Mouse (Mus musculus) midbrain, embryonic 14.5 days (tissue): ENCODE results near the gene Grik1. TPM values are rescaled to one million over a fixed set of nuclear protein-coding genes. Genes with fewer than 3 reads are reported as not detected.

ENCODE experiments used
- ATAC-seq: fragments of 200-750 bp; cut with Nextera tagmentation; 2 replicates; pipeline ENCODE4 v1.8.0; 2017; ENCODE audit warnings: moderate number of reproducible peaks, moderate library complexity; ENCODE audit not compliant: low FRiP score, low TSS enrichment
- DNase-seq: peaks from one replicate; pipeline ENCODE4 v3.0.0-alpha.2; 2015
- H3K27ac ChIP-seq: fragments of 300-500 bp; sonication (generic); replicated peaks from 2 replicates; pipeline ENCODE4 v1.5.1; 2014; ENCODE audit warnings: mild to moderate bottlenecking, low read depth, low read length, moderate library complexity
- H3K27me3 ChIP-seq: fragments of 300-500 bp; sonication (generic); 2 replicates; pipeline ENCODE4 v1.6.1; 2014; ENCODE audit warnings: low read length, control low read depth, mixed read lengths; ENCODE audit not compliant: control insufficient read depth, insufficient read depth
- H3K36me3 ChIP-seq: fragments of 300-500 bp; sonication (generic); 2 replicates; pipeline ENCODE4 v1.6.1; 2014; ENCODE audit warnings: low read length, control low read depth; ENCODE audit not compliant: control insufficient read depth, insufficient read depth
- H3K4me1 ChIP-seq: fragments of 300-500 bp; sonication (generic); 2 replicates; pipeline ENCODE4 v1.6.1; 2014; ENCODE audit warnings: mild to moderate bottlenecking, antibody characterized with exemption, low read length, control low read depth; ENCODE audit not compliant: control insufficient read depth, insufficient read depth
- H3K4me2 ChIP-seq: fragments of 300-500 bp; sonication (generic); 2 replicates; pipeline ENCODE4 v1.6.1; 2014; ENCODE audit warnings: mild to moderate bottlenecking, low read length, moderate library complexity
- H3K4me3 ChIP-seq: fragments of 300-500 bp; sonication (generic); replicated peaks from 2 replicates; pipeline ENCODE4 v1.5.1; 2014; ENCODE audit warnings: low read depth, low read length
- H3K9ac ChIP-seq: fragments of 300-500 bp; sonication (generic); replicated peaks from 2 replicates; pipeline ENCODE4 v1.6.1; 2014; ENCODE audit warnings: mild to moderate bottlenecking, low read length, moderate library complexity
- H3K9me3 ChIP-seq: fragments of 300-500 bp; sonication (generic); 2 replicates; pipeline ENCODE4 v1.6.1; 2016; ENCODE audit warnings: low read length, control low read depth, mixed read lengths; ENCODE audit not compliant: control insufficient read depth
- WGBS: fragments of 180-500 bp; shearing (Covaris S2); extraction: QIAGEN DNeasy Blood & Tissue Kit; methylation state at CpG from one replicate; pipeline ENCODE4 v1.1.7; 2014; 5-methylcytosine and 5-hydroxymethylcytosine counted together
- polyA plus RNA-seq: library from polyadenylated mRNA; unstranded; fragments of >200 nt; fragmentation: Nextera tagmentation; extraction: Ambion mirVana; gene quantifications from 2 replicates; pipeline ENCODE4 v1.2.1, GENCODE M21; 2014

Gene Grik1
- 26.1 and 26.7 TPM in 2 replicates for polyA plus RNA-seq

- H3K4me3 ChIP-seq = peak within 1 kb of the TSS; percentile 48
- DNase-seq (peak; percentile 83), ATAC-seq (peak; percentile 80)
- no peaks in the 10 kb centered on the region for H3K36me3 ChIP-seq
- peaks cover 7% of the 10 kb centered on the region; the same call in 1 of the 2 replicates for H3K27me3 ChIP-seq
- 0 out of 2 replicates have a peak, but pooled peaks cover 5% of the 10 kb centered on the region for H3K4me1 ChIP-seq
- peak within 1 kb of the TSS; percentile 43; the same call in 1 of the 2 replicates for H3K27ac ChIP-seq
- no peaks in the 10 kb centered on the region for H3K9me3 ChIP-seq
- under 1% methylated on average over 27 of the region's 27 CpGs for WGBS
- H3K4me2 ChIP-seq = peak within 1 kb of the TSS; percentile 96
- H3K9ac ChIP-seq = peak within 1 kb of the TSS; percentile 67
Measured at GRCm38 (mm10) chr16:88290132-88290772, at the start of gene Grik1. TSS of gene Grik1 (minus strand) at chr16:88290265.

GRCm38 (mm10) chr16:88294209-88294608 is 4.1 kb upstream of the Grik1 start:
- DNase-seq = peak; percentile 65
- Histone ChIP-seq H3K4me3 (no peak overlapping the region), H3K4me1 (0 out of 2 replicates have a peak, but pooled peaks cover 5% of the 10 kb centered on the region), H3K9ac (no peak overlapping the region), H3K9me3 (no peaks in the 10 kb centered on the region), H3K27ac (no peak overlapping the region), H3K27me3 (no peaks in the 10 kb centered on the region), H3K36me3 (no peaks in the 10 kb centered on the region), H3K4me2 (no peak overlapping the region)
- no peak for ATAC-seq
- WGBS = 45% methylated on average over 3 of the region's 3 CpGs

GRCm38 (mm10) chr16:88289421-88290081 is 514 bp downstream of the Grik1 start:
- ATAC-seq = peak; percentile 61

GRCm38 (mm10) chr16:88258407-88258806 is 31.7 kb downstream of the Grik1 start:
- H3K9me3 ChIP-seq = no peaks in the 10 kb centered on the region
- no peak overlapping the region for H3K9ac ChIP-seq
- WGBS = 70% methylated on average over 4 of the region's 4 CpGs
- 0 out of 2 replicates have a peak, but pooled peaks cover 3% of the 10 kb centered on the region for H3K4me1 ChIP-seq
- no peak overlapping the region for H3K4me2 ChIP-seq
- H3K27ac ChIP-seq = no peak overlapping the region
- DNase-seq (no peak), ATAC-seq (no peak)
- no peaks in the 10 kb centered on the region for H3K27me3 ChIP-seq
- no peak overlapping the region for H3K4me3 ChIP-seq
- no peaks in the 10 kb centered on the region for H3K36me3 ChIP-seq

More at GRCm38 (mm10) chr16:88289421-88290081, 514 bp downstream of the Grik1 start:
- Histone ChIP-seq H3K4me1 (0 out of 2 replicates have a peak, but pooled peaks cover 5% of the 10 kb centered on the region), H3K9me3 (no peaks in the 10 kb centered on the region), H3K4me3 (peak overlapping the region; percentile 48), H3K9ac (peak overlapping the region; percentile 67), H3K4me2 (peak overlapping the region; percentile 96), H3K27ac (peak overlapping the region; percentile 43; the same call in 1 of the 2 replicates), H3K27me3 (peaks cover 7% of the 10 kb centered on the region; the same call in 1 of the 2 replicates), H3K36me3 (no peaks in the 10 kb centered on the region)
- peak; percentile 70 for DNase-seq
- WGBS = under 1% methylated on average over 40 of the region's 40 CpGs

GRCm38 (mm10) chr16:88257072-88257471 is 33.0 kb downstream of the Grik1 start:
- H3K4me1 ChIP-seq = 0 out of 2 replicates have a peak, but pooled peaks cover 3% of the 10 kb centered on the region
- DNase-seq (no peak), ATAC-seq (no peak)
- H3K27ac ChIP-seq = no peak overlapping the region
- H3K9me3 ChIP-seq = no peaks in the 10 kb centered on the region
- no peaks in the 10 kb centered on the region for H3K27me3 ChIP-seq
- no peak overlapping the region for H3K4me3 ChIP-seq
- no peaks in the 10 kb centered on the region for H3K36me3 ChIP-seq
- WGBS = 44% methylated on average over 5 of the region's 5 CpGs
- no peak overlapping the region for H3K9ac ChIP-seq
- no peak overlapping the region for H3K4me2 ChIP-seq

GRCm38 (mm10) chr16:88256101-88256500 is 34.0 kb downstream of the Grik1 start:
- Histone ChIP-seq H3K9ac (no peak overlapping the region), H3K36me3 (no peaks in the 10 kb centered on the region), H3K4me1 (0 out of 2 replicates have a peak, but pooled peaks cover 3% of the 10 kb centered on the region), H3K4me2 (no peak overlapping the region), H3K4me3 (no peak overlapping the region), H3K27ac (no peak overlapping the region), H3K27me3 (no peaks in the 10 kb centered on the region), H3K9me3 (no peaks in the 10 kb centered on the region)
- ATAC-seq (no peak), DNase-seq (no peak)
- WGBS = 81% methylated on average over 3 of the region's 3 CpGs

- Histone ChIP-seq H3K27me3 (no peaks in the 10 kb centered on the region), H3K4me1 (0 out of 2 replicates have a peak, but pooled peaks cover 3% of the 10 kb centered on the region), H3K4me3 (no peak overlapping the region), H3K9ac (no peak overlapping the region), H3K9me3 (no peaks in the 10 kb centered on the region), H3K4me2 (no peak overlapping the region), H3K36me3 (no peaks in the 10 kb centered on the region), H3K27ac (no peak overlapping the region)
- DNase-seq = no peak
- no peak for ATAC-seq
- WGBS = 85% methylated on average over 2 of the region's 2 CpGs
Measured at GRCm38 (mm10) chr16:88252676-88253075, 37.4 kb downstream of the Grik1 start.

- no peak overlapping the region for H3K4me3 ChIP-seq
- DNase-seq (peak; percentile 49), ATAC-seq (no peak)
- H3K36me3 ChIP-seq = no peaks in the 10 kb centered on the region
- H3K4me2 ChIP-seq = no peak overlapping the region
- 49% methylated on average over 5 of the region's 5 CpGs for WGBS
- H3K9me3 ChIP-seq = no peaks in the 10 kb centered on the region
- no peaks in the 10 kb centered on the region for H3K4me1 ChIP-seq
- no peak overlapping the region for H3K27ac ChIP-seq
- no peaks in the 10 kb centered on the region for H3K27me3 ChIP-seq
- H3K9ac ChIP-seq = no peak overlapping the region
Measured at GRCm38 (mm10) chr16:88251049-88251448, 39.0 kb downstream of the Grik1 start.
